Mouse (Mus musculus) liver, adult 2 months (tissue): ENCODE data around the gene Fry. TPM values are rescaled to one million over a fixed set of nuclear protein-coding genes. Genes with fewer than 3 reads are reported as not detected.

ENCODE experiments used
- DNase-seq: peaks from one replicate; pipeline ENCODE4 v3.0.0-alpha.2; 2011; ENCODE audit warnings: low read depth, low spot score; ENCODE audit errors: extremely low read depth
- H3K27ac ChIP-seq: fragments of 200-500 bp; replicated peaks from 2 replicates; pipeline ENCODE4 v1.5.1; 2012; ENCODE audit warnings: low read depth, mild to moderate bottlenecking, control low read depth, inconsistent platforms, low read length; ENCODE audit not compliant: insufficient read depth
- H3K27me3 ChIP-seq: fragments of 200-500 bp; 2 replicates; pipeline ENCODE4 v1.6.1; 2012; ENCODE audit warnings: mild to moderate bottlenecking, moderate library complexity, low read length, inconsistent platforms; ENCODE audit not compliant: control insufficient read depth, insufficient read depth
- H3K36me3 ChIP-seq: fragments of 200-500 bp; 2 replicates; pipeline ENCODE4 v1.6.1; 2012; ENCODE audit warnings: low read length, inconsistent platforms; ENCODE audit not compliant: control insufficient read depth, insufficient read depth
- H3K4me1 ChIP-seq: fragments of 200-500 bp; 2 replicates; pipeline ENCODE4 v1.6.1; 2011; ENCODE audit warnings: low read length; ENCODE audit not compliant: control insufficient read depth, insufficient read depth
- H3K4me3 ChIP-seq: fragments of 200-500 bp; 2 replicates; pipeline ENCODE4 v1.5.1; 2011; ENCODE audit warnings: low read depth, mild to moderate bottlenecking, control low read depth, low read length, moderate library complexity; ENCODE audit not compliant: insufficient read depth
- H3K79me2 ChIP-seq: fragments of 200-500 bp; 2 replicates; pipeline ENCODE4 v1.6.1; 2012; ENCODE audit warnings: inconsistent platforms, mild to moderate bottlenecking, low read length, moderate library complexity; ENCODE audit not compliant: control insufficient read depth, insufficient read depth
- H3K9ac ChIP-seq: fragments of 200-500 bp; 2 replicates; pipeline ENCODE4 v1.6.1; 2012; ENCODE audit warnings: low read depth, mild to moderate bottlenecking, control low read depth, inconsistent platforms, low read length
- CTCF ChIP-seq: fragments of 200-500 bp; IDR thresholded peaks from 2 replicates; pipeline ENCODE4 v1.5.1; 2011; ENCODE audit warnings: low read depth, low read length, control low read depth
- POLR2A ChIP-seq: fragments of 200-500 bp; IDR thresholded peaks from 2 replicates; pipeline ENCODE4 v1.6.1; 2011; ENCODE audit warnings: low read length, control low read depth; ENCODE audit not compliant: insufficient read depth; ENCODE audit errors: extremely low read depth
- WGBS: fragments of 180-500 bp; shearing (Covaris S2); methylation state at CpG from one replicate; pipeline ENCODE4 v1.1.7; 2018; 5-methylcytosine and 5-hydroxymethylcytosine counted together
- polyA plus RNA-seq: library from polyadenylated mRNA; depleted of rRNA; stranded (reverse); fragments of >200 nt; gene quantifications from 2 replicates; pipeline ENCODE4 v1.2.3, GENCODE M21; 2012
- total RNA-seq: library from RNA; depleted of rRNA; stranded (reverse); fragments of >200 nt; gene quantifications from 2 replicates; pipeline ENCODE4 v1.2.3, GENCODE M21; 2014

Fry gene
- total and polyA plus RNA-seq, 2 experiments: 0.62 to 1.8 TPM

DNA sequence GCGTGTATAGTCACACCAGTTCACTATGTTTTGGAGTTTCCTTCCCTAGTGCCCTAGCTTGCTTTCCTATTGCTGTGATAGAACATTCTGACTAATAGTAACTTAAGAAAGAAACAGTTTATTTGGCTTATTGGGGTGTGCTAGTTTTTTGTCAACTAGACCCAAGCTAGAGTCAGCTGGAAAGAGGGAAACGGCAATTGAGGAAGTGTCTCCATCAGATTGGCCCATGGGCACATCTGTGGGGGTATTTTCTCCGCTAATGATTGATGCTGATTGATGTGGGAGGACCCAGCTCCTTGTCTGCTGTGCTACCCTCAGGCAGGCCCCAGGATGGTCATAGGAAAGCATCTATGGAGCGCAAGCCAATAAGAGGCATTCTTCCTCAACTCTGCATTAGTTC, 3.6 kb downstream of the Fry start:
- Histone ChIP-seq H3K9ac (no peak overlapping the region), H3K4me3 (no peak overlapping the region), H3K4me1 (peaks cover 2% of the 10 kb centered on the region; the same call in 1 of the 2 replicates), H3K79me2 (no peaks in the 10 kb centered on the region), H3K27ac (no peak overlapping the region), H3K36me3 (no peaks in the 10 kb centered on the region), H3K27me3 (0 out of 2 replicates have a peak, but pooled peaks cover 3% of the 10 kb centered on the region)
- TF ChIP-seq POLR2A (no peak), CTCF (no peak)
- no peak for DNase-seq
- 84% methylated on average over 4 of the region's 4 CpGs for WGBS

DNA sequence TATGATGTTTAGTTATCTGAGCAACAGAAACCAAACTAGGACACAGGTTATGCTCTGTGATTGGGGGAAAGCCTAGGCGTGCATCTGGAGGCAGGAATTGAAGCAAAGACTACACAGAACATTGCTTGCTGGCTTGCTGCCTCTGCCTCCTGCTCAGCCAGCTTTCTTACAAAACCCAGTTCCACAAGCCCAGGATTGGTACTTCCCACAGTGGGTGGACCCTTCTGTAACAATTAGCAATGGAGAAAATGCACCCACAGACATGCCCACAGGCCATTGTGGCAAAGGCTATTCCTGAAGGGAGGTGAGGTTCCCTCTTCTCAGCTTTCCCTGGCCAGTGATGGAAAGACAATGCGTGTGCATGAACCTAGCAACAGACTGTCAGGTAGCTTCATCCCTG, 4.1 kb downstream of the Fry start:
- DNase-seq: no peak
- H3K36me3 ChIP-seq: no peaks in the 10 kb centered on the region
- H3K4me1 ChIP-seq: peaks cover 2% of the 10 kb centered on the region; the same call in 1 of the 2 replicates
- WGBS: 84% methylated on average over 2 of the region's 2 CpGs
- H3K4me3 ChIP-seq: no peak overlapping the region
- H3K79me2 ChIP-seq: no peaks in the 10 kb centered on the region
- no peak overlapping the region for H3K27ac ChIP-seq
- H3K27me3 ChIP-seq: 0 out of 2 replicates have a peak, but pooled peaks cover 3% of the 10 kb centered on the region
- no peak for TF ChIP-seq CTCF
- TF ChIP-seq POLR2A: no peak
- H3K9ac ChIP-seq: no peak overlapping the region

DNA sequence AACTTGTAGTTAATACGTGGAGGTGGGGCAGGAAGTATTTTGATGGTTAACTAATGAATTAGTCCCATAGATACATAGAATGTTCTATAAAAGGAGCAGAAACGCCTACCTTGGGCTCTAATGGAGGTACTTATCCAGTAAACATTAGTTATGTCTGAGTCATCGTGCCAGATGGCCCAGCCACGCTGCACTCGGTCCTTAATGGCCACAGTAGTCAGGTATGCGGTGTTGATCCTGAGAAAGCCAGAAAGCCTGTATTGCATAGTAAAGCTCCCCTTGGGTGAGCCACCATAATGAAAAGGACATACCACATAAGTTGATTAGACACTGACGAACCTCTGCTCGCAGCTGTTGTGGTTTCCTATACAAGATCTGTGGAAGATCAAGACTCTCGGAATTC, 7.5 kb downstream of the Fry start:
- DNase-seq: no peak
- no peak overlapping the region for H3K9ac ChIP-seq
- H3K79me2 ChIP-seq: no peaks in the 10 kb centered on the region
- no peaks in the 10 kb centered on the region for H3K4me1 ChIP-seq
- no peak overlapping the region for H3K27ac ChIP-seq
- 90% methylated on average over 9 of the region's 9 CpGs for WGBS
- no peak overlapping the region for H3K4me3 ChIP-seq
- no peaks in the 10 kb centered on the region for H3K27me3 ChIP-seq
- TF ChIP-seq CTCF (no peak), POLR2A (no peak)
- H3K36me3 ChIP-seq: no peaks in the 10 kb centered on the region

DNA sequence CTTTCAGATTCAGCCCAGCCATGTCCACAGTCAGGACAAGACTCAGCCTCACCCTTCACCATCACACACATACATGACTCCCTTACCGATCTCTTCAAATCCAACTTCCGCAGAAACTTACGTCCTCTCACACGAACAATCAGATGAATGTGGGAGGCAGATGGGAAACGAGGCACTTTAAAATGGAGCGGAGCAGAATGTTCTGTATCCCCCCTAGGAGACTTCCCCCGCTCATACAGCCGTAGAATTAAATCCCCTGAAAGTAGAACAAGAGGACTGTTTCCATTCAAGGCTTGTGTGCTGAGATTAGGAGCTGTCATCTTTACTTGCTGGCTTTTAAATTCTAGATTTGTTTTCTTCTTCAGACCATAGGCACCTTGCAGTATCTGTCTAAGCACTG, 10.0 kb downstream of the Fry start:
- no peak for DNase-seq

DNA sequence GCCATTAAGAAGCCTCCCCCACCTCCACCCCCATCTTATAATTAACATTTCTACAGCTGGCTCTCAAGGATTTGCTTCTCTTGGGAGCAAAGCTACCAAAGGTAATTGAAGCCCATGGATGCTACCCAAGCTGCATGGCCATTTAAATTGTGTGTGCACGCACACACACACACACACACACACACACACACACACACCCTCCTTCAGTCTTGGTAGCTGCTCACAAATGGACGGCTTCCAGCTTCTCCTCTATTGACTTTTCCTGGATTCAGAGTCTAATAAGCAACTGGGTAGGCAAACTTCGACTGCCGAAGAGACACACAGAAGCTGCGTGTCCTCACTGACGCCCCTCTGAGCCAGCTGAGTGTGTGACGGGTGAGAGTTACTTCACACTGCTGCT, 11.7 kb downstream of the Fry start:
- TF ChIP-seq CTCF: no peak
- no peak for TF ChIP-seq POLR2A
- Histone ChIP-seq H3K9ac (no peak overlapping the region), H3K4me3 (no peak overlapping the region), H3K27ac (no peak overlapping the region), H3K4me1 (no peaks in the 10 kb centered on the region), H3K36me3 (no peaks in the 10 kb centered on the region), H3K27me3 (no peaks in the 10 kb centered on the region), H3K79me2 (no peaks in the 10 kb centered on the region)
- no peak for DNase-seq
- WGBS: 70% methylated on average over 7 of the region's 7 CpGs

More for the DNA sequence above, 10.0 kb downstream of the Fry start:
- TF ChIP-seq POLR2A (no peak), CTCF (no peak)
- H3K36me3 ChIP-seq: no peaks in the 10 kb centered on the region
- H3K27ac ChIP-seq: no peak overlapping the region
- H3K27me3 ChIP-seq: no peaks in the 10 kb centered on the region
- no peaks in the 10 kb centered on the region for H3K79me2 ChIP-seq
- H3K4me1 ChIP-seq: no peaks in the 10 kb centered on the region
- no peak overlapping the region for H3K4me3 ChIP-seq
- no peak overlapping the region for H3K9ac ChIP-seq
- WGBS: 88% methylated on average over 8 of the region's 8 CpGs

DNA sequence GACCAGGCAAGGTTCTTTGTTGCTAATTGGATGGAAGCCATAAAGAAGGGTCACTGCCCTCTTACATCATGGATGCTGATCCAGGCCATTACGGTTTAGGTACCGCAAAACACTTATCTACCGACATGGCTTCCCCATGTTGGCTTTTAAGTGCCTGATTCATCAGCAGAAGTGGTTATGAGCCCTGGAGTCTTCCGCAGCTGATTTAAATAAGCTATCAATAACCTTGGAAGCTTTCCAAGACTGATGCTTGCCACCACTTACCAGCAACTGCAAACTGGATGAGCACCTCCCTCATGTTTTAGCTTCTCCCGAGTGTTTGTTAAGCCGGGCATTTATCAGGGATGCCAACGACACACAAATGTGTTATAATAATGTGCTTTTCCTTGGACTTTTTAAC, 12.7 kb downstream of the Fry start:
- Histone ChIP-seq H3K27me3 (no peaks in the 10 kb centered on the region), H3K4me3 (no peak overlapping the region), H3K27ac (no peak overlapping the region), H3K79me2 (no peaks in the 10 kb centered on the region), H3K9ac (no peak overlapping the region), H3K4me1 (no peaks in the 10 kb centered on the region), H3K36me3 (no peaks in the 10 kb centered on the region)
- WGBS: 81% methylated on average over 7 of the region's 7 CpGs
- TF ChIP-seq CTCF (no peak), POLR2A (no peak)
- no peak for DNase-seq
